Comparison of ENCODE assay signal across 8 mouse cellular contexts in the genomic region with DNA sequence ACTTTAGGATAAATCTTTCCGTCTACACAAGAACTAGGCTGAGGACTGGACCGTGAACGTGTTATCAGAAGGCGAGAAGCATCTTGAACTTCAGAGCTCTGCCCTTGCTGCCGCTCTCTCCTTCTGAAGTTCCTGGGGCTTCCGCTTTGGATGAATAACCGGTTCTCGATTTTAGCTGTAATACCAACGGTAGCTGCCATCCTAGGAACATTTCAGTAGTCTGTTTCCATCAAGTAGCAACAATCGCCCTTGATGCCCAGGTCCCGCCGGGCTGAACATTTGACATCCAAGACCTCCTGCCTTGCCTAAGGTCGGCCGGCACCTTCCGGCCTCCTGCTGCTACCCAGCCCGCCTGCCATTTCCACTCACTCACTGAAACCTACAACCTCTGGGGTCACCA. TPM values are rescaled to one million over a fixed set of nuclear protein-coding genes. Genes with fewer than 3 reads are reported as not detected.
DNase-seq lines count a peak whose midpoint lies in the region; ATAC-seq and TF ChIP-seq lines count a peak whose summit lies in the region.

No protein-coding gene starts in this region.

- no peaks in the 10 kb centered on the region for H3K9me3 ChIP-seq in heart, embryonic 14.5 days (ENCODE audit: control insufficient read depth, low read length)
- no peaks in the 10 kb centered on the region for H3K9me3 ChIP-seq in heart, postnatal 0 days (replicated peaks; ENCODE audit: control insufficient read depth, low read length)
- H3K9me3 ChIP-seq in limb, embryonic 13.5 days = no peaks in the 10 kb centered on the region

- peak overlapping the region; percentile 94 for H3K4me2 ChIP-seq in heart, embryonic 14.5 days (ENCODE audit: low read length)
- peak overlapping the region; percentile 83 for H3K4me2 ChIP-seq in heart, postnatal 0 days (ENCODE audit: low read depth, low read length)
- H3K4me2 ChIP-seq in limb, embryonic 13.5 days (replicated peaks) = peak overlapping the region; percentile 70

- peak overlapping the region; percentile 80 for H3K9ac ChIP-seq in heart, embryonic 14.5 days (ENCODE audit: low read length)
- H3K9ac ChIP-seq in heart, postnatal 0 days (replicated peaks; ENCODE audit: low read depth, low read length) = no peak overlapping the region
- H3K9ac ChIP-seq in limb, embryonic 13.5 days = peak overlapping the region; percentile 98

- no peak for TF ChIP-seq CTCF in heart, postnatal 0 days (IDR thresholded peaks at IDR 0.05; ENCODE audit: low read depth)

- no peaks in the 10 kb centered on the region for H3K36me3 ChIP-seq in heart, embryonic 14.5 days (ENCODE audit: control insufficient read depth, insufficient read depth, low read length)
- no peaks in the 10 kb centered on the region for H3K36me3 ChIP-seq in heart, postnatal 0 days (replicated peaks; ENCODE audit: control insufficient read depth, insufficient read depth, low read length)
- H3K36me3 ChIP-seq in limb, embryonic 13.5 days = no peaks in the 10 kb centered on the region

- intact Hi-C loops in left cerebral cortex, postnatal 14 days (cut with DNase I) = no loop called here

- no peak for TF ChIP-seq EP300 in heart, postnatal 0 days (IDR thresholded peaks at IDR 0.05; ENCODE audit: low read depth)

- no peak for DNase-seq in heart, adult 11 months
- no peak for DNase-seq in heart, postnatal 0 days (ENCODE audit: low spot score)
- peak; percentile 34 for DNase-seq in retina, postnatal 1 day
- no peak for DNase-seq in layer of hippocampus, adult 11-12 months (ENCODE audit: low spot score)
- DNase-seq in left cerebral cortex, postnatal 14 days (ENCODE audit: low spot score in 2 of 2) = no peak
- DNase-seq in frontal cortex, adult 2 months (ENCODE audit: extremely low spot score in 1 of 2, low spot score in 1 of 2) = no peak

- no peak for ATAC-seq in heart, embryonic 14.5 days (ENCODE audit: insufficient number of reproducible peaks, insufficient read depth, low FRiP score, low read depth)
- ATAC-seq in heart, postnatal 0 days (ENCODE audit: insufficient read depth, low read depth) = no peak
- no peak for ATAC-seq in limb, embryonic 13.5 days (ENCODE audit: low FRiP score, low read depth)

- H3K4me3 ChIP-seq in heart, embryonic 14.5 days (ENCODE audit: control insufficient read depth in 1 of 2, insufficient read depth in 1 of 2, low read depth in 1 of 2, low read length in 2 of 2) = peak overlapping the region; percentile 17 to 71; a peak in 3 of 4 replicates
- H3K4me3 ChIP-seq in heart, postnatal 0 days (ENCODE audit: low read depth, low read length) = peak overlapping the region; percentile 51
- H3K4me3 ChIP-seq in limb, embryonic 13.5 days = peak overlapping the region; percentile 75

- WGBS in heart, embryonic 14.5 days = 2% methylated on average over 16 of the region's 16 CpGs
- 6% methylated on average over 16 of the region's 16 CpGs for WGBS in heart, postnatal 0 days
- WGBS in limb, embryonic 13.5 days = 1% methylated on average over 16 of the region's 16 CpGs

- H3K27ac ChIP-seq in heart, embryonic 14.5 days (replicated peaks in 1 of 2; ENCODE audit: control insufficient read depth in 1 of 2, insufficient read depth in 1 of 2, low read depth in 2 of 2, low read length in 2 of 2) = peak overlapping the region; percentile 29 to 43; a peak in 2 of 4 replicates
- 0 out of 2 replicates have a peak overlapping the region, but pooled peaks have one; percentile 88 for H3K27ac ChIP-seq in heart, postnatal 0 days (ENCODE audit: low read depth)
- peak overlapping the region; percentile 99 for H3K27ac ChIP-seq in limb, embryonic 13.5 days

- peaks cover 57% of the 10 kb centered on the region for H3K27me3 ChIP-seq in heart, embryonic 14.5 days (ENCODE audit: control insufficient read depth, insufficient read depth, low read length)
- H3K27me3 ChIP-seq in heart, postnatal 0 days (ENCODE audit: control insufficient read depth, insufficient read depth, low read length) = peaks cover 83% of the 10 kb centered on the region
- peaks cover 4% of the 10 kb centered on the region; the same call in 1 of the 2 replicates for H3K27me3 ChIP-seq in limb, embryonic 13.5 days

- H3K4me1 ChIP-seq in heart, embryonic 14.5 days (ENCODE audit: control insufficient read depth in 2 of 2, insufficient read depth in 2 of 2, low read length in 2 of 2) = peaks cover 3 to 5% of the 10 kb centered on the region in 2 experiments; a peak in 2 of 4 replicates
- H3K4me1 ChIP-seq in heart, postnatal 0 days (ENCODE audit: control insufficient read depth, insufficient read depth) = no peaks in the 10 kb centered on the region
- peaks cover 48% of the 10 kb centered on the region for H3K4me1 ChIP-seq in limb, embryonic 13.5 days

RNA-seq across cellular contexts. Expression of a gene that starts 37.7 kb away (rescaled TPM):
- 23.0 and 24.1 TPM in 2 replicates for polyA plus RNA-seq in heart, embryonic 14.5 days (2014; fragmentation: Nextera tagmentation; extraction: Ambion mirVana)
- 18.9 and 29.6 TPM in 2 replicates for total RNA-seq in heart, postnatal 0 days (2014; rRNA removed; ENCODE audit: low replicate concordance)
- 8.4 and 8.5 TPM in 2 replicates for polyA plus RNA-seq in heart, postnatal 0 days (2015; fragmentation: Nextera tagmentation; extraction: Ambion mirVana)
- 87.4 and 90.7 TPM in 2 replicates for polyA plus RNA-seq in limb, embryonic 13.5 days (2015; fragmentation: Nextera tagmentation; extraction: Ambion mirVana)
- total RNA-seq in left cerebral cortex, postnatal 14 days (2021) = 1 to 10 TPM; 5.2 to 6.0 TPM
- 2.6 and 3.8 TPM in 2 replicates for polyA plus RNA-seq in frontal cortex, adult 2 months (2012; rRNA removed)

Comparison
In these comparisons a context has a peak if more than half of its experiments do, and no peak if none do; other contexts are left out.
1. H3K27ac ChIP-seq: peak in every context shown above with its lines; median percentile 99 in limb, embryonic 13.5 days; 88 in heart, postnatal 0 days; 36 in heart, embryonic 14.5 days.